Mouse (Mus musculus): ENCODE measurements around the gene Ttc29.

The Ttc29 gene

DNA sequence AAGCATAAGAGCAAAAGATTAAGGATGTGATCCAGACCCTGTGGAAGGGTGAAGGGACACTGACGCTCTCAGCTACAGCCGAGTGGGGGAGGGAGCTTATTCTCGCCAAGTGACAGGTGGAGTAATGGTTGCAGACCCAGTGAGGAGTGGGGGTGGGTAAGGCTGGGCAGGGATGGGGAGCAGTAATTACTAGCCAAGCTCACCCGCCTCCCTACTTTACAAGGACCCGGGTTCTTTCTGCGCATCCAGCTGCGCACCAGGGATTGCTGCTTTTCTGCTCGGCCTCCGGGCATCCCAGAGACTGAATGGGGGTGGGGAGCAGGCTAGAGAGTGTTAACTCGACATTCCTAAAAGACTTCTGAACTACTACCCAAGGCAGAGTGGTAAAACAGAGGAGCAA is 213.4 kb downstream of the Ttc29 start:
- DNase-seq (ENCODE audit: low spot score) = peak; percentile 18

DNA sequence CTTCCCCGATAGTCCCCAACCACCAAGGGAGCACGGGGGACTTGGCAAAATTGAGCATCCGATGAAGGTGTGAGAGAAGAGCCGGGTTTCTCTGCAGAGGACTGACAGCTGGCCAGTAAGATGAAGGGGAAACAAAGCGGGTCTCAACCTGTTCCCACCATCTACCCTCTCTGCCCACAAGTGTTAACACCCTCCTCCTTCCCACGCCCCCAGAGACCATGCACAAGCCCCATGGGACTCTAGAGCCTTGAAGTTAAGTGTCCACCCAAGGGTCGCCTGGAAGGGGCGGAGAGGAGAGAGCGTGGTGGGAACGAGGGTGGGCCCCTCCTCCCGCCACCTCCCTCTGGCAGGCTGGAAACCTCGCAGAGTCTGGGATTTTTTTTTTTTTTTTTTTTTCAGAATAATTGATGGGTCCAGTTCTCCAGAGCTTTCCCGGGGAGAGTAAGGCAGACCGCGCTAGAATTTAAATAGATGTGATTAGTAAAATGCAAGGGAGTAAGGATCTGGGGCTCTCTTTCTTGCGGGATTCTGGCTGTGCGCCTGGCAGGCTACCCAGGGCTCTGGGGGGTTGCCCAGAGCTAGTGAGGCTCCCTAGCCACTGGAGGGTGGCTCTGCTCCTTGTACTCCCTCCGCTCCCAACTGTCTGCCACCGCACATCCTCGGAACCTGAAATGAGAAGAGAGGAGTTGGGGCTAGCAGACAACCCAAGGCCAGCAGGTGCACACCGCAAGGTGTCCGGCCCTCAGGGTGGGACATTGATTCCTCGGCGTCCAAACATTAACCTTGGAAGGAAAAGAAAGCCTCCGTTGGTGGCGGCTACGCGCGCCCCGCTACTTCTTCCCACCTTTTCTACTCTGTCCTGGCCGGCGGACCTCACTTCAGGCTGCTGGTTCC is 214.0 kb downstream of the Ttc29 start:
- peak; percentile 23 for DNase-seq (ENCODE audit: low spot score)

DNA sequence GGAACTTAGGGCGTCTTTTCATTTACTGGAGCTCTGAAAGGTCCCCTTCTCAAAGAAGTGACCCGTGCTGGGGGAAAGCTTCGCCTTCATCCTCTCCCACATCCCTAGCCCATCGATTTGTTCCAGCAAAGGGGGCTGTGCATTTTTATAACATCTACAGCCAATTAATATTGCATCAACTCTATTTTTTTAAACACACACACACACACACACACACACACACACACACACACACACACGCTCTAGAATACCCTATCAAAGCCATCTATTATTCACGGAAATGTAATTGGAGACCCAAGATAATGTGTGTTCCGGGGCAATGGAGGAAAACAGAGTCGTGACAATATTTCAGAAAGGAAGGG is 214.7 kb downstream of the Ttc29 start:
- DNase-seq (ENCODE audit: low spot score) = peak; percentile 30

DNA sequence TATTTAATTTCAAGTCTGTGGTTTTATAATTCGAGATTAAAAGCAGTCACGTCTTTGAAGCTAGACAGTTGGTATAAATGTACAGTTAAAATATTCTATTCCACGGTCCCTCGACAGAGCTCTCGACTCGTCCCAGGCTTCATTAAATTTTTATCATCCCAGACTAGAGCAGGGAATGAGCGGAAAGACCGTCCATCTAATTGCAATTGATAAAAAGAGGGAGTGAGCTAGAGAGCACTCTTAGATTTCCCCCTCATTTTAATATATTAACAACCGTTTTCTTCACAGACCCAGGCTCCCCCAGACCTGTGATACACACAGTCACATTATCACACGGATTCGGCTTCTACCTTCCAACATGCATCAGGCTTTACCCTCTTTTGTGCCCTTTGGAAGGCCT is 215.1 kb downstream of the Ttc29 start:
- DNase-seq (ENCODE audit: low spot score) = peak; percentile 26

DNA sequence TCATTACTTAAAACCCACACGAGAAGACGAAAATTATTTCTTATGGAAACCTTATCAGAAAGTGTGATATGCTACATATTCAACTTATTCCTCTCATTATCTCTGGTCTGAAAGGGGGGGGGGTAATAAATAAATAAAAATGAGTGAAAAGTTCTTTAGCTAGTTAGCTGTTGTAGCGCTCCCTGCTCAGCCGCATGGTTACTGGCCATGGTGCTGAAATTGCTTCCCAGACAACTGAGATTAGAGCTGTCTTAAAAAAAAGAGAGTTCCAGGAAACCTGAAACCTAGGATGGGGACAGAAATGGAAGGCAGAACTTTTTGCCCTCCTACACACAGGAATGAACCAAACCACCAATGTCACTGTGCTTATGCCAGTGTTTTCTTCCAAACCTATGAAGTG is 218.3 kb downstream of the Ttc29 start:
- peak; percentile 88 for DNase-seq (ENCODE audit: low spot score)

DNA sequence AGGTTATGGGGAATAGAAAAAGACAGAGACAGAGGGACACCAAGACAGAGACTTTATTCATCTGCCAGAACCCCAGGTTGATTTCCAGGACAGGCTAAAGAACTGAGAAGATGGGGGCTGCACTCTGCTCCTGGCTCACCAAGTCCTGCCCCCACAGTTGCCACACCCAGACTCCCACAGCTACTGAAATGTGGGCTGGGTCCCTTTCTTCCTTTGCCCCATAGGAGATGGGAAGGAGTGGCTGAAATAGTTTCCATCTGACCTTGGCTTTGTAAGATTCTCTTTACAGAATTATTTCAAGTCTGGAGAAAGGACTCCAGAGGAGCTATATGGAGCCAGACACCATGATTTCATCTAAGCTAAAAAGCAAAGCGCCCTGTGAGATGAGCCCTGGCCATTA is 219.4 kb downstream of the Ttc29 start:
- no peak for DNase-seq (ENCODE audit: low spot score)

DNA sequence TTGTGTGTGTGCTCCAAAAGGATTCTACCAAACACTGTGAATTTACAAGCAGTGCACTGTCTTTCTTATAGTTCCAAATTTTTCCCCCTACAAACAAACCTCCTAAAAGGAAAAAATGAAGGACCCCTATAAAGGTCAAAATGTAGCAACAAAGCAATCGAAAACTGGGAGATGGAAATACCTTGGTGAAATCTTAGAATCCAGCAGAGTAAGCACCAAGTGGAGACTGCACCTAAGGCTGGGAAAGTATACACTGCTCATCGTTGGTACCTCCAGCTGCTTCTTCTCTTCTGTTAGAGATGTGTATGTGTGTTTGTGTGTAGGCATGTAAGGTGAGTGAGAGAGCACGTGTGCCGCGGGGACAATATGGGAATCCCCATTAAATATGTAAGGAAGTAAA is 220.2 kb downstream of the Ttc29 start:
- DNase-seq (ENCODE audit: low spot score) = peak; percentile 31

DNA sequence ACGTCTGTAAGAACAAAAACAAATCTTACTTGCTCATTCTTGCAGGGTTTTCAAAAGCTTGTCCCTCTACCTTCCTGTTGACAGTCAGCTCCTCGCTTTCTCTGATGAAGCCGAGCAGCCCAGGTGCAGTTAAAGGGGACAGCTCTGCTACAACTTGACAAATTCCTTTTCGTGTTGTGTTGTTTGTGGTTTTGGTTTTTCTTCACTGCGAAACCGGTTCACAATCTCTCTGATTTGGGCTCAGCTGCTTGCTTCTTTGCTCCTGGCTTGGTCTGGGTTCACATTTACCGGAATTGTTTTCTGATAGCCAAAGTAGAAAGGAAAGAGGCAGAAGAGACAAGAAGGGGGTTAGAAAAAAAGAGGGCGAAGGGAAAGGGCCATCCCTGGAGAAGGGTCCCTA is 221.2 kb downstream of the Ttc29 start:
- peak; percentile 24 for DNase-seq (ENCODE audit: low spot score)

DNA sequence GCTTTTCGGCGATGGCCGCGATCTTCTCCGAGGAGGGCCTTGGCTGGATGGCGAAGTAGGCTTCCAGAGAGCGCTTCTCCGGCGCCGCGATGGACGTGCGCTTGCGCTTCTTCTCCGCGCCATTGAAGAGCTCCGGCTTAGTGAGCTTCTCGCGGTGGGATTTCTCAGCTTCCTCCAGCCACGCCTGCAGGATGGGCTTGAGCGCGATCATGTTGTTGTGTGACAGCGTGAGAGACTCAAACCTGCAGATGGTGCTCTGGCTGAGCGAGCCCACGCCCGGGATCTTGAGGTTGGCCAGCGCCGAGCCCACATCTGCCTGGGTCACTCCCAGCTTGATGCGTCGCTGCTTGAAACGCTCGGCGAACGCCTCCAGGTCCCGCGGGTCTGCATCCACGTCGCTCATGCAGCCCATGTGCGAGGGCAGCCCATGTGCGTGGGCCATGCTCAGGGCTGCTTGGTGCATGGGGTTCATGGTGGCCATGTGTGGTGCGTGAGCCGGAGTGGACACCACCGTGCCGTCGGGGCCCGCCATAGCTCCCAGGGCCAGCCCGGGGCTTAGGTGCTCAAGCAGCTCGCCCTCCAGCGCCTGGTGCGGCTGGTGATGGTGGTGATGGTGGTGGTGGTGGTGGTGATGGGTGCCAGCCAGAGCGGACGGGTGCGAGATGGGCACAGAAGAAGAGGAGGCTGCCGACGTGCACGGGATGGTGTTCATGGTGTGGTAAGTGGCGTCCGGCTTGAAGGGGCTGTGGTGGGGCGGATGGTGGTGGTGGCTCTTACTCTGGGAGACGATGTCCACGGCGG is 221.9 kb downstream of the Ttc29 start:
- DNase-seq (ENCODE audit: low spot score) = peak; percentile 58

DNA sequence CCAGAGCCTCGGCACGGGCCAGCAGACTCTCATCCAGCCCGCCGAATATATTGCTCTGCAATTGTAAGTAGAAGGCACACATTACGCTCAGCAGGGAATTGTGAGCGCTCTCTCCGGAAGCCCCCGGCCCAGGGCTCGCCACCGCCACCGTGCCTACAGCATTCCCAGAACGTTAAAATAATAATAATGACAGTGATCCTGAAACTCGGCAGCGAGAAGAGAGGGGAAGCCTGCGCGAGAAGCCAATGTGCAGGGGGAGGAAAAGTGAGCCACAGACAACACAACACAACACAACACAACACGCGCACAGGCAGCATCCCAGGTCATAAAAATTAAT is 222.5 kb downstream of the Ttc29 start:
- DNase-seq (ENCODE audit: low spot score) = no peak

DNA sequence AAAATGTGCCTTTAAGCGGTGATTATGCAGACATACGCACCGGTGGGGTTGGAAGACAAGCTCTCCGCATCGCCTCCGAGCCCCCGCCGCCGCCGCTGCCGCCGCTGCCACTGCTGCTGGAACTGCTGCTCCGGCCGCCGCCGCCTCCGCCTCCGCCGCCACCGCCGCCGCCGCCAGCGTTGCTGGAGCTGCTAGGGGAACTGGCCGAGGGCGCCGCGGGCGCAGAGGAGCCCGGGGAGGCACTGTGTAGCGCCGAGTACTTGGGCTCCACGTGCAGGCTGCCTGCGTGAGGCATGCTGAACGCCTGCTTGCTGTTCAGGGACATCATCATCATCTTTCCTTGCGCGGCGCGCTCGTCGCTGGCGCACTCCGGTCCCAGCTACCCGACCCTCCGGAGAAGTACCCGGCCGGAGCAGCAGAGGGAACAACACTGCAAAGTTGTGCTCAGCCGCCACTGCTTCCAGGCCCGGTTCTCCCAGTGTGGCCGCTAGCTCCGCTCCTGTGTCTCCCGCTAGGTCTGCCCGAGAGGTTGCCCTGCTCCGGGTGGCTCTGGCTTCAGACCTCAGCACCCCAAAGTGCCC is 223.1 kb downstream of the Ttc29 start, which contains the start of gene Pou4f2:
Gene Pou4f2 (minus strand): TSS at position 575 of the 581 bp plus-strand sequence.
- peak; percentile 63 for DNase-seq (ENCODE audit: low spot score)

DNA sequence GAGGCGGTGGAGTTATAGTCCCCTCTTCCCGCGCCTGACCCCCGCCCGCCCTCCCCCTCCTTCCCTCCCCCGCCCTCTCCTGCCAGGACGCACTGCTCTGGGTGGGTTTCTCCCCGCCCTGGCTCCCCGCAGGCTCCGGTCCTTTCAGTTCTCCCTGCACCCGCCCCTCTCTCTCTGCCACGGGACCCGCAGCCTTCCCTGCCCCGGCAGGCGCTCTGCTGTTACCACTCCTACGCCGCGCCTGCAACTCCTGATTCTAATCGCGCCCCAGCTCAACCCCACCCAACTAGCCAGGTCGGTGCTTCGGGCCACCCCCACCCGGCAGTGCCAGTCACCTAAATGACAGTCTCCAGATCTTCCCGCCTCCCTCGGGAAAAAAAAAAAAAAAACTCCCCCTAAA is 223.6 kb downstream of the Ttc29 start:
- DNase-seq (ENCODE audit: low spot score) = no peak

DNA sequence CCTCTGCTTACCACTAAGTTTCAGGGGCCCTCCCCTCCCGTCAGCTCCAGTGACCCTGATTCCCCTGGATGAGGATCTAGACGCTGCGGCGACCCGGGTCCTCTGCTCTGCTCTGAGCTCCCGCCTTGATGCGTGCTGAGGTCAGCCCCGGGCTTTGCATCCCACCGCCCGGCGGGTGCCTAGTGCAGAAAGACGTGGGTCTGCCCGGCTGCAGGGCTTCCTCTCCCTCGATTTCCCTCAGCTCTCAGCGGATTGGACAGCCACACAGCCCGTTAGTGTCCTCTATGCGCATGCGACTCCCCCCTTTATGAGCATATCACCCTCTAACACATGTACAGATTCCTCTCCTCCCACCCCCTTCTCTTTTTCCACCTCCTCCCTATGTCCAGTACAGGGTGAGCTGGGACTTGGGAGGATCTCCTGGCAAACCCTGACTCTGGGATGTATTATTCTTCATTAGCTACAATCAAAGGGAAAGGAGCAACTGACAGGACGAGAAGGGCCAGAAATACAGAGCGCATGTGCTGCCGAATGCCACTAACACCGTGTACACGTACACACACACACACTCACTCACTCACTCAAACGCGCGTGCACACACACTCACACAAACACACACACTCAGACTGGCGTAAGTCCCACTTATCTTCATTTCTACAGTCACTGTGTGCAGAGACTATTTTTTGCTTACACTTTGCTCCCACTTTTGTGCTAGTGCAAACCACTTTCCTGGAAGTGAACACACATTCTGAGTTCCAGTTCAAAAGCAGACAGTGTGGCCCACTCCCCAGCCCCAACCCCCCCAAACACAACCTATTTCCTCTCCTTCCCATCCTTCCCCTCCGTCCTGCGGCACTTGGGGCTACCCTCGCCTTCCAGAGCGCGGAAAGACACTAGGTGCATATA is 224.3 kb downstream of the Ttc29 start:
- peak; percentile 51 for DNase-seq (ENCODE audit: low spot score)

DNA sequence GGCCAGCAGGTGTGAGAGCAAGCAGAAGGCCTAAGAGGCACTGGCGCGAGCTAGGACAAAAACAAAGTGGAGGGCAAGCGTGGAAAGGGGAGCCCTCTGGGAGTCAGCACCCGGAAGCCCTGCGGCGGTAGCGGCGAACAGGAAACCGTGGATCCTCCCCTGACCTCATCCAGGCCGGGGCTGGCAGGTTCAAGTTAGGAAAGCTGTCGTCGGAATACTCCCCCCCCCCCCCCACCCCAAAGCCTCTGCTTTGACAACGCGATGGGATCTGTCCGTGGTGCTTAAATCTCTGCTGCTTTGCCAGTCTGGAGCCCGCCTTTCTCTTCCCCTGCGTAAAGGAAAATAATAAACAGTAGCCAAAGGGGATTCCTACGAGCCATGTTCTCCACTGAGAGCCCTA is 225.0 kb downstream of the Ttc29 start:
- DNase-seq (ENCODE audit: low spot score) = peak; percentile 85

DNA sequence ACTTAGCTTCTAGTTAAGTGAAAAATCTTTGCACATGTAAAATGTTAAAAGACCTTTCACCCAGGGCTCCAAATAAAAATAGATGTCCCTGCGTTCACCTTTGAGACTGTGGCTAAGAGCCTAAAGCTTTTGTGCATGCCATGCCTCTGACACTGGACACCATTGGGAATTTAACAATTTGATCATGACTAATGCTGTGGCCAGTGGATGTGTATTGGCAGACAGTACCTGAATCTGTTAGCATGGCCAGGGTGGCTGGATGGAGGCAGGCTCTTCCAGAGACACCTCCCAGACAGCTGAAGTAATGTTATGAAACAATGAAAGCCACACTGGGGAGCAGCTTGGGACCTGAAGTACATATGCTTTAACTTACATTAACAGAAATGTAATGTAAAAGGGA is 229.7 kb downstream of the Ttc29 start:
- DNase-seq (ENCODE audit: low spot score) = no peak
